Mouse (Mus musculus): ENCODE results near the gene Brdt. TPM values are rescaled to one million over a fixed set of nuclear protein-coding genes. Genes with fewer than 3 reads are reported as not detected.

The Brdt gene
- 1.3 and 1.5 TPM in 2 replicates for polyA plus RNA-seq (2015; fragmentation: Nextera tagmentation; extraction: Ambion mirVana)

DNA sequence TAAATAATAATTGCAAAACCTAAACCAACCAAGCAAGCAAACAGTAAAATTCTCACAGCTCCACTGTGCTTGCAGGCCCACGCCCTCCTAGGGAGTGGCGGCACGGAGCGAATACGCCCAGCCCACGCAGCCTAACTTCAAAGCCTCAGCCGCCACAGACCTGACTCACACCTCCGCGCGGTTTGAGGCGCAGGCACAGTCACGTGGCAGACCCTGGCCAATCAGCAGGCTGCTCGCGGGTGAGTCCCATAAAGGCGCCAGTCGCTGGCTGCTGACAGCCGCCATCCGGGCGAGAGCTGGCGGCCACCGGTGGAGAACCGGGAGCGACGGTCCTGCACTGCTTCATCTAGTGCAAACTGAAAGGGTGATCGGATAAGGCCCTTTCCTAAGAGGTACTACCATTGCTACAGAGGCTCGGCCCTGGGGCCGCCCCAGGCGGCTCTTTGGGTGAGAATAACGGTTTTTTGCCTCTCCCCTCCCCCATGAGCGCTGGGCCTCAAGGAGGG, at the start of gene Brdt:
Gene Brdt (plus strand): TSS at position 244 of the 506 bp plus-strand sequence.
- H3K4me3 ChIP-seq (ENCODE audit: low read length): no peak within 1 kb of the TSS
- H3K4me2 ChIP-seq (replicated peaks; ENCODE audit: low read depth, low read length): no peak within 1 kb of the TSS
- H3K36me3 ChIP-seq (ENCODE audit: insufficient read depth, low read length): no peaks in the 10 kb centered on the region
- no peak within 1 kb of the TSS for H3K27ac ChIP-seq (ENCODE audit: low read length)
- ATAC-seq (ENCODE audit: low FRiP score, low TSS enrichment): no peak
- no peaks in the 10 kb centered on the region for H3K27me3 ChIP-seq (ENCODE audit: insufficient read depth, low read length)
- WGBS: 90% methylated on average over 30 of the region's 30 CpGs
- no peaks in the 10 kb centered on the region for H3K4me1 ChIP-seq (ENCODE audit: insufficient read depth, low read length)
- no peak within 1 kb of the TSS for H3K9ac ChIP-seq (replicated peaks; ENCODE audit: low read length)
- no peaks in the 10 kb centered on the region for H3K9me3 ChIP-seq (ENCODE audit: low read length)

DNA sequence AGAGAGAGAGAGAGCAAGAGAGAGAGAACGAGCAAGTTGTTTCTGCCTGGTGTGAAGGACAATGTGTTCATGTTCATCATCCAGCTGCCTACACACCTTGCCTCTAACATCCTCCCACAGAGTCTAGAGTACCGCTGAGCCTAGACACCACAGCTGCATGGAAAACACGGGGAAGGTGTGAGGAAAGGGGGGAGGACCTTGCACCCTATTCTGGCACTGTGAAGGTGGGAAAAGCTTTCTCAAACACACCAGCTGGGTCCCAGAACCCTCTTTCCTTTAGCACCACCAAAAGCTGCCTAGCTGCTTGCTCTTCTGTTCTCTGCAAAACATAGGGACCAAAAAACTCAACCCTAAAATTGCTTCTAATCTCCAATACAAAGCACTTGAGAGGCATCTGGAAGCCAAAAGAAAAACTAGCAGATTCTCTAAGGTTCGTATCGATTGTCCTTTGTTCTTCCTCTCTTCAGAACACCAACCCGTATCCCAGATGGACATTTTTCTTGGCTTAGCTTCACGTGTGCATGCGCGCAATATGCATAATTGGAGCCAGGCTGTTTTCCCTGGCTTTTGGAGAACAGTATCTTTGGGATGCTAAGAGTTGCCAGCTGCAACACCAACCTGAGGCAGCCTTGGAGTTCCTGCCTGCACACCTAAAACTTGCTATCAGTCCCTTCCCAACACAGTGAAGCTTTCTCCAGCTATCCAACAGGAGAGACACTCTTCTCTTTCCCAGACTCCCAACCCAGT, 48.2 kb upstream of the Brdt start:
- 78% methylated on average over 9 of the region's 9 CpGs for WGBS
- no peak for ATAC-seq (ENCODE audit: low FRiP score, low TSS enrichment)
- Histone ChIP-seq H3K4me3 (ENCODE audit: low read length) (no peak overlapping the region), H3K27ac (ENCODE audit: low read length) (no peak overlapping the region), H3K9ac (replicated peaks; ENCODE audit: low read length) (no peak overlapping the region), H3K9me3 (ENCODE audit: low read length) (peaks cover 6% of the 10 kb centered on the region; the same call in 1 of the 2 replicates), H3K4me1 (ENCODE audit: insufficient read depth, low read length) (peaks cover 10% of the 10 kb centered on the region; the same call in 1 of the 2 replicates), H3K27me3 (ENCODE audit: insufficient read depth, low read length) (no peaks in the 10 kb centered on the region), H3K4me2 (replicated peaks; ENCODE audit: low read depth, low read length) (no peak overlapping the region), H3K36me3 (ENCODE audit: insufficient read depth, low read length) (no peaks in the 10 kb centered on the region)

DNA sequence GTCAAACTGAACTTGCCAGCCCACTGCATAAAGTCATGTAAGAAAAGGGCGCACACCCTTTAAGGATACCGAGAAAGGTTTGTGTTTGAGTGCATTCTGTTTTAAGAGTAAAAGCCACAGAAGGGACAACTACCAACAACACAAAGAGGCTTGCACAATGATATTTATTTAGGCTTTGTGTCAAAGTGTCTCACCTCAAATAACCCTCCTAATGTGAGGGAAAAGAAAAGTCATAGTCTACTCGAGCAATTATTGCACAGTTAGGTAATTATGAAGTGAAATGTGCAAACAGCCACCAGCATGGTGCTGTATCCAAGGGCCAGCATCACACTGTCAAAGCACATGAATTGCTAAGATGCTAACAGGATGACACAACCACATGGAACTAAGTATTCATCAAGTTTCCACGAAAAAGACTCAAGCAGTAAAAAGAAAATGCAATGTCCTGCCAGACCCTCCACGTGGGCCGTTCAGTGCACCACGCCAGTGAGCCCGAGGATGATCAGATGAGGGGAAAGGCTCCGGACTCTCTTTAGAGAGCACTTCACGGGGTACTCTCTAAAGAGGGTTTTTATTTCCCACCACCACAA, 46.9 kb upstream of the Brdt start:
- H3K4me1 ChIP-seq (ENCODE audit: insufficient read depth, low read length): peaks cover 17% of the 10 kb centered on the region; the same call in 1 of the 2 replicates
- H3K27ac ChIP-seq (ENCODE audit: low read length): no peak overlapping the region
- peaks cover 6% of the 10 kb centered on the region; the same call in 1 of the 2 replicates for H3K9me3 ChIP-seq (ENCODE audit: low read length)
- H3K4me2 ChIP-seq (replicated peaks; ENCODE audit: low read depth, low read length): no peak overlapping the region
- ATAC-seq (ENCODE audit: low FRiP score, low TSS enrichment): no peak
- H3K4me3 ChIP-seq (ENCODE audit: low read length): no peak overlapping the region
- no peak overlapping the region for H3K9ac ChIP-seq (replicated peaks; ENCODE audit: low read length)
- WGBS: 68% methylated on average over 10 of the region's 10 CpGs
- H3K36me3 ChIP-seq (ENCODE audit: insufficient read depth, low read length): no peaks in the 10 kb centered on the region
- H3K27me3 ChIP-seq (ENCODE audit: insufficient read depth, low read length): no peaks in the 10 kb centered on the region

DNA sequence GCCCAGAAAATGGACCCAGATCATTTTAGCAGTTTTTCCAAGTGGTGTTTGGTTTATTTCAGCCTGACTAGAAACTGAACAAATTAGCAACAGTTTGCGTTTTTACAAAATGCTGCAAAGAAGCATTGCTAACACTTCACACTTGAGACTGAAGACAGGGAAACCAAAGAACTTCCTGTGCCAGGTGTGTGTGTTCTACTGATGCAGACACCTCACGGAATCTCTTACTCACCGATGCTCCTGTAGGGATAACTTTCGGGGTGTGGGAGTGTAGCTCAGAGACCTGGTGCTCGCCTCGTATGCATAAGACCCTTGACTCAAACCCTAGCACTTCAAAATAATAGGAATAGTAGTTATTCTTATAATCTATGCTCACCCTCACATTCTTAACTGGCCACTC, 45.4 kb upstream of the Brdt start:
- Histone ChIP-seq H3K4me1 (ENCODE audit: insufficient read depth, low read length) (peaks cover 17% of the 10 kb centered on the region; the same call in 1 of the 2 replicates), H3K9me3 (ENCODE audit: low read length) (peaks cover 2% of the 10 kb centered on the region; the same call in 1 of the 2 replicates), H3K9ac (replicated peaks; ENCODE audit: low read length) (no peak overlapping the region), H3K4me2 (replicated peaks; ENCODE audit: low read depth, low read length) (no peak overlapping the region), H3K36me3 (ENCODE audit: insufficient read depth, low read length) (no peaks in the 10 kb centered on the region), H3K4me3 (ENCODE audit: low read length) (no peak overlapping the region), H3K27me3 (ENCODE audit: insufficient read depth, low read length) (no peaks in the 10 kb centered on the region), H3K27ac (ENCODE audit: low read length) (no peak overlapping the region)
- no peak for ATAC-seq (ENCODE audit: low FRiP score, low TSS enrichment)
- WGBS: 77% methylated on average over 6 of the region's 6 CpGs

DNA sequence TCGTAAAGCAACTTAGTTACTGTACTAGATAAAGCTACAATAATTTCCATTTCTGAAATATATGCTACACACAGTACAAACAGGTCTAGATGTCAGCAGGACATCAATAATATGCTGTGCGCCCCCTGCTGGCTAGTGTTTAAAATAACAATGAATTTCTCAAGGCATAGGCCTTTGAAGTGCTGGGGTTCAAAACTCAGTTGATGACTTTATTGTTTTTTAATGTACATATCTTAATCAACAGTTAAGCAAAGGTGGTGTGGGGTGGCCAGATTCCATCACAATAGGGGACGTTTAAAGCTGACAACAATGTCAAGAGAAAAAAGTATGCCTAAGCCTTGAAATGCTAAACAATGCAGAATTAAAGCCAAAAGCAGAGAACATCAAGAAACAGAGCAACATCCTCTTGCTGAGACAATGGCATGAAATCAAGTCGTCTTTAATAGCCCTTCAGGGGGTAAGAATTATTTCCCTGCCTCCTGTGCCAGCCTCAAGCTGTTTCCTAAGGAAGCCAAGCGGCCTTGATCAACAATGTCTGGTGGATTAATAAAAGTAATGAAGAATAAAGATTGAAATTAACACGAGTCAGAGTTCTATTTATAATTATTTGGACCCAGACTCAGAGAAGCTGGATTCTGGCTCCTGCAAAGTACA, 43.6 kb upstream of the Brdt start:
- H3K27me3 ChIP-seq (ENCODE audit: insufficient read depth, low read length): no peaks in the 10 kb centered on the region; the same call in 1 of the 2 replicates
- no peak for ATAC-seq (ENCODE audit: low FRiP score, low TSS enrichment)
- H3K36me3 ChIP-seq (ENCODE audit: insufficient read depth, low read length): no peaks in the 10 kb centered on the region
- no peaks in the 10 kb centered on the region for H3K9me3 ChIP-seq (ENCODE audit: low read length)
- H3K4me3 ChIP-seq (ENCODE audit: low read length): peak overlapping the region; percentile 83
- H3K27ac ChIP-seq (ENCODE audit: low read length): no peak overlapping the region
- H3K9ac ChIP-seq (replicated peaks; ENCODE audit: low read length): no peak overlapping the region
- WGBS: 27% methylated on average over 6 of the region's 6 CpGs
- peaks cover 17% of the 10 kb centered on the region; the same call in 1 of the 2 replicates for H3K4me1 ChIP-seq (ENCODE audit: insufficient read depth, low read length)
- H3K4me2 ChIP-seq (replicated peaks; ENCODE audit: low read depth, low read length): peak overlapping the region; percentile 94

DNA sequence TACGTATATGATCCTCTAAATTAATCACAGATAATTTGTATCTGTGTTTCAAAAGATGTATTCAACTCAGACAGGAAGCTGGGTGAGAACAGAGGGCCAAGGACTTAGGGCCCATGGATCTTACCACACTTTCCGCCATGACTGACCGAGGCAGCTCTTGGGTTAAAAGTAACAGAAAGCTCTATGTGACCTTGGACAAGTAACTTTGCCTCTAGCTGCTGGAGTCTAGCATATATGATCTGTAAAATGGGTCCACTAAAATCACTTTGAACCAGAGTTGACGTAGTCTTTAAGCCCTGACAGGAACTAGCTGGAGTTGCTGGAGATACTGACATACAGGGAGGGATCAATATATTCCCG, 43.1 kb upstream of the Brdt start:
- no peaks in the 10 kb centered on the region for H3K36me3 ChIP-seq (ENCODE audit: insufficient read depth, low read length)
- ATAC-seq (ENCODE audit: low FRiP score, low TSS enrichment): no peak
- H3K4me1 ChIP-seq (ENCODE audit: insufficient read depth, low read length): peaks cover 17% of the 10 kb centered on the region; the same call in 1 of the 2 replicates
- H3K4me2 ChIP-seq (replicated peaks; ENCODE audit: low read depth, low read length): peak overlapping the region; percentile 94
- no peak overlapping the region for H3K27ac ChIP-seq (ENCODE audit: low read length)
- peak overlapping the region; percentile 90 for H3K9ac ChIP-seq (replicated peaks; ENCODE audit: low read length)
- H3K27me3 ChIP-seq (ENCODE audit: insufficient read depth, low read length): no peaks in the 10 kb centered on the region; the same call in 1 of the 2 replicates
- H3K9me3 ChIP-seq (ENCODE audit: low read length): no peaks in the 10 kb centered on the region
- 59% methylated on average over 5 of the region's 5 CpGs for WGBS
- peak overlapping the region; percentile 83 for H3K4me3 ChIP-seq (ENCODE audit: low read length)

DNA sequence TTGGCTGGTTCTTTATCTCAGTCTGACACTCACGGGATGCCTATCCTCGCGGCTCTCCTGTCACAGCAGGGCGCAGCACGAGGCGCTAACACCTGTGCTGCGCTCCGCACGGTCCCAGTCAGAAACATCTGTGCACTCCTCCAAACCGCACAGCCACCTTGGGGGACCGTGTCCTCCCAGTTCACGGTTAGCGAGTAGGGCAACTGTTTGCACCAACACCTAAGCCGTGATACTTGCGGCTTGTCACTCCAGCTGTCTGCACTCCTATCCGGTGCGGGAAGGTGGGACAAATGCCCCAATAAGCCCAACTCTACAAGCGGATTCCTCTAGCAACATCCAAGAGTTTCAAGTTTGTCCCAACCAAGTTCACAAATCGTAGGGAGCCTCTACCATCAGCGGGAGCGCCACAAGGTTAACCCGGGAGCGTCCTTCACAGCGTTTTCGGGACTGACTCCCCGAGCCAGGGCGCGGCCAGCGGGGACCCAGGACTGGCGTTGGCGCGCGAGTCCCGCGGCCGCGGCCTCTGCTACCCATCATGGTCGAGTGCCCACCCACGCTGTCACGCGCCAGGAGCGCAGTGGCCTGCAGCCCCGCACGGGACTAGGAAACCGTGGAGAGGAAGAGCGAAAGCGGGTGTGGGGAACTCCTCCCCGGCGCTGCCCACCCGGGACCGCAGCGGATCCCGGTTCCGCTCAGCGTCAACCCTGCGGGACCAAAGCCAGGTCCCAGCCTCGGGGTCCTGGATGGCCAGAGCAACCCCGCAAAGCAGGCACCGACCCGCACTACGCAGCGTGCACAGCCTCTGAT, 42.3 kb upstream of the Brdt start:
- peak overlapping the region; percentile 92 for H3K27ac ChIP-seq (ENCODE audit: low read length)
- peak; percentile 20 for ATAC-seq (ENCODE audit: low FRiP score, low TSS enrichment)
- H3K27me3 ChIP-seq (ENCODE audit: insufficient read depth, low read length): no peaks in the 10 kb centered on the region; the same call in 1 of the 2 replicates
- peaks cover 17% of the 10 kb centered on the region; the same call in 1 of the 2 replicates for H3K4me1 ChIP-seq (ENCODE audit: insufficient read depth, low read length)
- no peaks in the 10 kb centered on the region for H3K9me3 ChIP-seq (ENCODE audit: low read length)
- peak overlapping the region; percentile 94 for H3K4me2 ChIP-seq (replicated peaks; ENCODE audit: low read depth, low read length)
- under 1% methylated on average over 62 of the region's 62 CpGs for WGBS
- H3K36me3 ChIP-seq (ENCODE audit: insufficient read depth, low read length): no peaks in the 10 kb centered on the region
- peak overlapping the region; percentile 90 for H3K9ac ChIP-seq (replicated peaks; ENCODE audit: low read length)
- H3K4me3 ChIP-seq (ENCODE audit: low read length): peak overlapping the region; percentile 83

DNA sequence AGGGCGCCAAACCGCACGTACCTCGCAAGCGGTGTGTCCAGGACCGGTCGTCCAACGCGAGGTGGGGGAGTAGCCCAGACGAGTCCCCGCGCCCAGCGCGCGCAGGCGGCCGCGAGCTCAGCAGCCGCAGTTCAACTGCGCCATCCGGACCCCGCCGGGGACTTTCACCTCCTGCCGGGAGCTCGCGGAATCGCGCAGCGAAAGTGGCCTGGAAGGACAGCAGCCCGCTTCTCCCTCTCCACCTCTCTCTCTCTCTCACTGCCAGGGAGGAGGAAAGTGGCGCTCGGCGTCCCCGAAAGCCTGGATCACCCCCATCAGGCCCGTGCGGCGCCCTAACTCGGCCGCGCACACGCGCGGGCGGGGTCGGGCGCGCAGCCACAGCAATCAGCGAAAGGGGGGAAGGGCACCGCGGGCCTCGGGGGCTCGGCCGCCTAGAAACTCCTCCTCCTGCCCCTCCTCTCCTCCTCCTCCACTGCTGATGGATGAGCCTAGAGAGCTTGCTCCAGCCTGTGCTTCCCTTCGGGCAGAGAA, 41.7 kb upstream of the Brdt start, which contains the start of gene Tgfbr3:
Gene Tgfbr3 (minus strand): TSS at position 396 of the 531 bp plus-strand sequence.
- WGBS: under 1% methylated on average over 51 of the region's 54 CpGs
- Histone ChIP-seq H3K36me3 (ENCODE audit: insufficient read depth, low read length) (no peaks in the 10 kb centered on the region), H3K27ac (ENCODE audit: low read length) (peak within 1 kb of the TSS; percentile 92), H3K9ac (replicated peaks; ENCODE audit: low read length) (peak within 1 kb of the TSS; percentile 90), H3K4me3 (ENCODE audit: low read length) (peak within 1 kb of the TSS; percentile 83), H3K4me1 (ENCODE audit: insufficient read depth, low read length) (peaks cover 12% of the 10 kb centered on the region; the same call in 1 of the 2 replicates), H3K9me3 (ENCODE audit: low read length) (no peaks in the 10 kb centered on the region), H3K27me3 (ENCODE audit: insufficient read depth, low read length) (no peaks in the 10 kb centered on the region; the same call in 1 of the 2 replicates), H3K4me2 (replicated peaks; ENCODE audit: low read depth, low read length) (peak within 1 kb of the TSS; percentile 94)
- ATAC-seq (ENCODE audit: low FRiP score, low TSS enrichment): peak; percentile 97

DNA sequence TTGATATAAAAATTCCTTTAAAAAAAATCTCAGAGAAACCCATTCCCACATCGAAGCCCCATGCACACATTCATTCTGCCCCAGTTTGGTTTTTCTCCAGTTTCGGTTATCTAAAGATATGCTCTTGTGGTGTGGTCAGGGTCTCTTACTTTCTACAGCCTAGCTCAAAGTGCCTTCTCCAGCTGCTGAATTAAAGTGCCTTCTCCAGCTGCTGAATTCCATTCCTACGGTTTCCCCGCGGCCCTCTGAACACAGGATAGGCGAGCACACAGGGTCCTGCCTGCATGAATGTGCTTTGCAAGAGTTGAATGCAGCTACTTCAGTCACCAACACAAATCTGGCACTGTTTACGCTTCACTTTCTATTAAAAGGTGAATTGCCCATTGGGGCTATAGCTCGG, 41.0 kb upstream of the Brdt start:
- H3K4me3 ChIP-seq (ENCODE audit: low read length): peak overlapping the region; percentile 83
- no peak overlapping the region; the same call in 1 of the 2 replicates for H3K27ac ChIP-seq (ENCODE audit: low read length)
- no peak for ATAC-seq (ENCODE audit: low FRiP score, low TSS enrichment)
- H3K27me3 ChIP-seq (ENCODE audit: insufficient read depth, low read length): no peaks in the 10 kb centered on the region; the same call in 1 of the 2 replicates
- H3K9ac ChIP-seq (replicated peaks; ENCODE audit: low read length): no peak overlapping the region
- no peaks in the 10 kb centered on the region for H3K36me3 ChIP-seq (ENCODE audit: insufficient read depth, low read length)
- peak overlapping the region; percentile 94 for H3K4me2 ChIP-seq (replicated peaks; ENCODE audit: low read depth, low read length)
- no peaks in the 10 kb centered on the region for H3K9me3 ChIP-seq (ENCODE audit: low read length)
- H3K4me1 ChIP-seq (ENCODE audit: insufficient read depth, low read length): peaks cover 12% of the 10 kb centered on the region; the same call in 1 of the 2 replicates
- 42% methylated on average over 8 of the region's 8 CpGs for WGBS

Measured in kidney, embryonic 16.5 days (tissue).